Mouse (Mus musculus) ES-Bruce4 (cell line): ENCODE measurements around the gene Wee2. TPM values are rescaled to one million over a fixed set of nuclear protein-coding genes. Genes with fewer than 3 reads are reported as not detected.
A peak's percentile ranks its signal among the peaks of the same experiment; 100 is the strongest.

ENCODE experiments used
- H3K27ac ChIP-seq: 2 replicates; pipeline ENCODE4 v1.5.1; 2012; ENCODE audit warnings: low read length, inconsistent platforms; ENCODE audit not compliant: insufficient read depth
- H3K27me3 ChIP-seq: 2 replicates; pipeline ENCODE4 v1.6.1; 2012; ENCODE audit warnings: mild to moderate bottlenecking, low read length, inconsistent platforms; ENCODE audit not compliant: control insufficient read depth, poor library complexity, insufficient read depth, severe bottlenecking
- H3K36me3 ChIP-seq: 2 replicates; pipeline ENCODE4 v1.6.1; 2012; ENCODE audit warnings: inconsistent platforms, mild to moderate bottlenecking, low read length, moderate library complexity; ENCODE audit not compliant: control insufficient read depth, poor library complexity, insufficient read depth, severe bottlenecking
- H3K4me1 ChIP-seq: one replicate; pipeline ENCODE4 v1.8.1; 2011; ENCODE audit warnings: low read length; ENCODE audit not compliant: control insufficient read depth, insufficient read depth
- H3K4me3 ChIP-seq: 2 replicates; pipeline ENCODE4 v1.5.1; 2011; ENCODE audit warnings: low read depth, mild to moderate bottlenecking, low read length
- H3K9ac ChIP-seq: 2 replicates; pipeline ENCODE4 v1.6.1; 2012; ENCODE audit warnings: low read depth, mild to moderate bottlenecking, inconsistent platforms; ENCODE audit not compliant: poor library complexity, severe bottlenecking
- H3K9me3 ChIP-seq: replicated peaks from 2 replicates; pipeline ENCODE4 v1.6.1; 2012; ENCODE audit warnings: mild to moderate bottlenecking, low read length, inconsistent platforms; ENCODE audit not compliant: control insufficient read depth, poor library complexity, insufficient read depth, severe bottlenecking
- CTCF ChIP-seq: IDR thresholded peaks from one replicate; pipeline ENCODE4 v1.8.1; 2011; ENCODE audit warnings: low read depth, low read length
- EP300 ChIP-seq: IDR thresholded peaks from 2 replicates; pipeline ENCODE4 v1.6.1; 2011; ENCODE audit warnings: low read depth, low read length; ENCODE audit not compliant: insufficient read depth
- POLR2A ChIP-seq: IDR thresholded peaks from one replicate; pipeline ENCODE4 v1.8.1; 2011; ENCODE audit warnings: low read length; ENCODE audit not compliant: insufficient read depth
- polyA plus RNA-seq: library from polyadenylated mRNA; stranded (reverse); fragments of >200 nt; gene quantifications from 2 replicates; pipeline ENCODE4 v1.2.4, GENCODE M21; 2011; ENCODE audit warnings: low read depth; ENCODE audit not compliant: missing spikeins, insufficient read depth, insufficient read length

Wee2 gene
- polyA plus RNA-seq, 1 experiment: not detected

DNA sequence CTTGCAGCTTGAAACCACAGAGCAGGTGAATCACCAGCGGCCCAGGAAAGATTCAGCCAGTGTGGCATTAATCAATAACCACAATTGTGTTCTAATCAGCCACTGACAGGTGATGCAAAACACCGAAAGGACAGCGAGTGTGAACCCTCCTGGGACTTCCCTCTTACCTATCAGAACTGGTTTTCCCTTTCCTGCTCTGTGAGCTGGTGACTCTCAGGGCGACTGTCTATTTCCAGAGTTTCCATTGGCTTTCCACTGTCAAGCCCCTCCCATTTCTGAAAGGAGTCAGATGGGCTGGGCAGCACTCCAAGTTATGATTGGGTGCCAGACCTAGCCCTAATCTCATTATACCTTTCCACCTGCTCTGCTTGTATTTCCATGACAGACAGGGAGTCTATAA lies 7.5 kb upstream of the Wee2 start:
- H3K9ac ChIP-seq: no peak overlapping the region
- no peak overlapping the region for H3K27ac ChIP-seq
- TF ChIP-seq EP300 (no peak), POLR2A (no peak), CTCF (no peak)
- H3K4me1 ChIP-seq: no peaks in the 10 kb centered on the region
- H3K4me3 ChIP-seq: no peak overlapping the region
- no peaks in the 10 kb centered on the region for H3K36me3 ChIP-seq
- H3K27me3 ChIP-seq: peaks cover 4% of the 10 kb centered on the region; the same call in 1 of the 2 replicates
- H3K9me3 ChIP-seq: no peaks in the 10 kb centered on the region

DNA sequence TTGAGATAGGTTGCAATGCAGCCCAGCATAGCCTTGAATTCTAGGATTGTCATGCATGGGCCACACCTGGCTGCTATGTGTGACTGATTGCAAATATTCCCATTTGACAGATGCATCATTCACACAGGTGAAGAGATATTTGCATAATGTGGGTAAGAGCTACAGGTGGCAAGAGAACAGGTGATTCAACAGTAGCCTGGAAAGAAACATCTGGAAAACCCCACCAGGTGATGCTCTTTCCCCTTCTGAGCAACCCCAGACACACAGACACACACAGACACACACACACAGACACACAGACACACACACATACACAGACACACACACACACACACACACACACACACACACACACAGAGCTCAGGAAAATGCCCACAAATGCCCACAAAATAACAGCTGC lies 7.1 kb upstream of the Wee2 start:
- H3K27me3 ChIP-seq: peaks cover 6% of the 10 kb centered on the region; the same call in 1 of the 2 replicates
- TF ChIP-seq CTCF (no peak), EP300 (no peak), POLR2A (no peak)
- H3K9ac ChIP-seq: no peak overlapping the region
- no peaks in the 10 kb centered on the region for H3K36me3 ChIP-seq
- no peaks in the 10 kb centered on the region for H3K4me1 ChIP-seq
- no peaks in the 10 kb centered on the region for H3K9me3 ChIP-seq
- no peak overlapping the region for H3K27ac ChIP-seq
- no peak overlapping the region for H3K4me3 ChIP-seq

DNA sequence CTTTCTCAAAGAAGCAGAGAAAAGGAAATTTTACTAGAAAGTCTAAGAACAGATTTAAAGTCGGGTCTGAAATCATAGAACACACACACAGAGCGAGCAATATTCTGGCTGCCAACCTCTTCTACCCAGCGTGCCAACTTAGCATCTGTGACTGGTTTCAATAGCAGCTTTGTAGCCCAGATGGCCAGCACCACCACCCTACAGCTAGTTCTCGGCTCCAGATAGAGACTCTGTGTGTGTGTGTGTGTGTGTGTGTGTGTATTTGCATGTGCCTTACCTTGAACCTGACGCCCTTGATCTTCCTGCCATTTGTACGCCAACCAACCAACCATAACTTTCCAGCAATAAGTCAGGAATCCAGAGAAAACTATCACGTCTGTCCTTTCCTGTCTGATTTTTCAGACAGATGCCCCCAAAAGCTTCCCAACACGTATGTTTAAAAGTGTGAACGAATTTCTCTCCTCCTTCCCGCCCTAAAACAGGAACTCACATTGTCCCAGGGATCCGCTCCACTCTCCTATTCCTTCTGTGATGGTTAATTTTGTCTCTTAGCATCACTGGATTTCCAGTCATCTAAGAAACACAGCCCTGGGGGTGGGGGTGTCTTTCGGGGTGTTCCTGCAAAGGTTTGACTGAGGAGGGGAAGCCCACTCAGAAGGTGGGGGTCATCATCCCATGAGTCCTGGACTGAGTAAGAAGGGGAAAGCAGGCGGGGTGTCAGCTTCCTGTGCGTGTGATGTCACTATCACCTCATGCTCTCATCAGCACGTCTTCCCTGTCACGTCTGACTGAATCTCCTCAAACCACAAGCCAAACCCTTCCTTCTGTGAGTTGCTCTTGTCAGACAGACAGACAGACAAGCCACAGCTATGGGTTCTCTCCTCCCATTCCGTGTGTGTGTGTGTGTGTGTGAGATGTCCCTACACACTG lies 6.3 kb upstream of the Wee2 start:
- no peaks in the 10 kb centered on the region for H3K36me3 ChIP-seq
- no peak overlapping the region for H3K27ac ChIP-seq
- H3K9ac ChIP-seq: no peak overlapping the region
- no peak overlapping the region for H3K4me3 ChIP-seq
- H3K4me1 ChIP-seq: no peaks in the 10 kb centered on the region
- peaks cover 7% of the 10 kb centered on the region for H3K27me3 ChIP-seq
- TF ChIP-seq CTCF (no peak), EP300 (no peak), POLR2A (no peak)
- no peaks in the 10 kb centered on the region for H3K9me3 ChIP-seq

DNA sequence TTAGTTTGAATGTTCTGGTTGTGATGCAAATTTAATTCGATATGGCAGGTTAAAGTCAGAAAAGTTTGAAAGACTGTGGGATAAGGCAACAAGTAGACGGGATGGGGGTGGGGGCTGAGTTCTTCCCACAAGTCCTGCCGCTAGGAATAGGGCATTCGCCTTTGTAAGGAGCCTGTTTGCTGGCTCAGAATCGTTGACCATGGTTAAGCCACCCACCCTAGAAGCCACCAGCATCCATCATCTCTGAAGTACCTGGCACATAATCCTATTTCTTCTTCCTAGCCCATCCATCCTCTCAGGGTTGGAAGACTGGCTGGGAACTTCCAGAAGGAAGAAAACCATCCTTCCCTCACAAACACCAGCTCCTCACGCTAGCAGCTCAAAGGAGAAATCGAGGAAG lies 4.2 kb upstream of the Wee2 start:
- H3K4me3 ChIP-seq: peak overlapping the region; percentile 82
- no peaks in the 10 kb centered on the region for H3K4me1 ChIP-seq
- H3K9me3 ChIP-seq: no peaks in the 10 kb centered on the region
- peak overlapping the region; percentile 81 for H3K9ac ChIP-seq
- H3K27me3 ChIP-seq: peaks cover 7% of the 10 kb centered on the region
- TF ChIP-seq CTCF (no peak), EP300 (no peak), POLR2A (no peak)
- no peaks in the 10 kb centered on the region for H3K36me3 ChIP-seq
- H3K27ac ChIP-seq: no peak overlapping the region

DNA sequence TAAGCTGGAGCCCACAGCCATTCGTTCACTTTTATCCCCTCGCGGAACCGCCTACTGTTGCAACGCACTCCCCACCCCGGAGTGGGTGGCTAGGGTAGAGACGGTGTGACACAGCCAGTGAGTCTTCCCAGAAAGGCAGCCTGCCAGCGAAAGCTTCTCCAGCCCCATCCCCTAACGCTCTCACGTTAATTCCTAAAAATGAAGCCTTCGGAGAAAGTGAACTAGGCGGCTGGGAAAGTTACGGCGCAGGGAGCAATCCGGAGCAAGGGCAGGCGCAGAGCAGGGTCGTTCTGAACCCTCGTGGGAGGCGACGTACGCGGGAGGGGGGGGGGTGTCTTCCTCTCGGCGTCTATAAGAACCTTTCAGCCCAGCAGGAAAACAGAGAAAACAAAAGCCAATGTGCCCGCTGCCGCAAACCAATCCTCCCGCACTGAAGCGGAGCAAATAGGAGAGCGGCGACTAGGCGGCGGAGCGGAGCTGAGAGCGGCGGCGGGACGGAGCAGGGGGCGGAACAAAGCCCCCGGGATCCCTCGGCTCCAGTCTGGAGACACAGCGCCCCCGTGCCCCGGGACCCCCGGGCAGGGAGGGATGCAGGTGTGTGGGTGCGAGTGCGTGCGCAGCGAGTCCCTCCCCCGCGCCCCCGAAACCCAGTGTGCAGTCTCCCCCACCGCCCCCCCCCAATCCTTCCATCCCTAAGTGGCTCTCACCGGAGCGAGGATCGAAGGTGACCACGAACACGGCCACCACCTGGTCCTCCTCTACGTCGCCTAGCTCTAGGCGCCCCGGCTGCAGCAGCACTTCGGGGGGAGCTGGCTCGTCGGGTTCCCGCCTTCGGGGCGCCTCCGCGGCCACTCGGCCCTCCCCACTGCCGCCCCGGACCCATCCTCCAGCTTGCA lies 3.5 kb upstream of the Wee2 start:
- Histone ChIP-seq H3K9me3 (no peaks in the 10 kb centered on the region), H3K4me1 (no peaks in the 10 kb centered on the region), H3K27me3 (peaks cover 7% of the 10 kb centered on the region), H3K36me3 (no peaks in the 10 kb centered on the region), H3K9ac (peak overlapping the region; percentile 81), H3K4me3 (peak overlapping the region; percentile 82), H3K27ac (no peak overlapping the region)
- no peak for TF ChIP-seq POLR2A
- no peak for TF ChIP-seq CTCF
- TF ChIP-seq EP300: no peak
